Mouse (Mus musculus) liver, embryonic 14.5 days (tissue): Measurements from ENCODE around the gene Slc25a29. TPM values are rescaled to one million over a fixed set of nuclear protein-coding genes. Genes with fewer than 3 reads are reported as not detected.

ENCODE experiments used
- ATAC-seq: fragments of 200-750 bp; cut with Nextera tagmentation; 2 replicates; pipeline ENCODE4 v1.8.0; 2017; ENCODE audit warnings: moderate number of reproducible peaks, mild to moderate bottlenecking, moderate library complexity; ENCODE audit not compliant: insufficient read depth
- DNase-seq, 3 experiments: peaks; one replicate each; pipeline ENCODE4 v3.0.0-alpha.2; 2012 to 2013; ENCODE audit warnings: low read depth in 3 of 3, low spot score in 3 of 3
- H3K27ac ChIP-seq: fragments of 300-500 bp; sonication (generic); 2 replicates; pipeline ENCODE4 v1.5.1; 2014; ENCODE audit warnings: moderate library complexity, mild to moderate bottlenecking, control low read depth, inconsistent platforms
- H3K27me3 ChIP-seq: fragments of 300-500 bp; sonication (generic); 2 replicates; pipeline ENCODE4 v1.6.1; 2014; ENCODE audit warnings: mild to moderate bottlenecking, low read length, moderate library complexity; ENCODE audit not compliant: control insufficient read depth, insufficient read depth
- H3K36me3 ChIP-seq: fragments of 300-500 bp; sonication (generic); replicated peaks from 2 replicates; pipeline ENCODE4 v1.6.1; 2014; ENCODE audit warnings: low read depth; ENCODE audit not compliant: control insufficient read depth, insufficient read depth
- H3K4me1 ChIP-seq, 2 experiments: fragments of 200-500 bp in 1 of 2; fragments of 300-500 bp in 1 of 2; sonication (generic) in 1 of 2; replicated peaks; 2 replicates each; pipeline ENCODE4 v1.6.1; 2012 to 2014; ENCODE audit warnings: antibody characterized with exemption in 1 of 2, inconsistent platforms in 1 of 2, low read length in 1 of 2; ENCODE audit not compliant: control insufficient read depth in 2 of 2, insufficient read depth in 2 of 2
- H3K4me2 ChIP-seq: fragments of 300-500 bp; sonication (generic); 2 replicates; pipeline ENCODE4 v1.6.1; 2014; ENCODE audit warnings: low read depth, mild to moderate bottlenecking, control low read depth, moderate library complexity
- H3K4me3 ChIP-seq, 2 experiments: fragments of 200-500 bp in 1 of 2; fragments of 300-500 bp in 1 of 2; sonication (generic) in 1 of 2; 2 replicates each; pipeline ENCODE4 v1.5.1; 2012 to 2014; ENCODE audit warnings: low read depth in 2 of 2, low read length in 2 of 2, mild to moderate bottlenecking in 2 of 2, control low read depth in 1 of 2, inconsistent platforms in 1 of 2, moderate library complexity in 1 of 2; ENCODE audit not compliant: insufficient read depth in 1 of 2
- H3K9ac ChIP-seq: fragments of 300-500 bp; sonication (generic); replicated peaks from 2 replicates; pipeline ENCODE4 v1.6.1; 2014; ENCODE audit warnings: mild to moderate bottlenecking, control low read depth, moderate library complexity
- H3K9me3 ChIP-seq: fragments of 300-500 bp; sonication (generic); 2 replicates; pipeline ENCODE4 v1.6.1; 2016; ENCODE audit warnings: low read length, mixed read lengths; ENCODE audit not compliant: control insufficient read depth
- CTCF ChIP-seq: IDR thresholded peaks from 2 replicates; pipeline ENCODE4 v1.5.1; 2016; ENCODE audit warnings: antibody characterized with exemption, low read depth, control low read depth
- EP300 ChIP-seq: IDR thresholded peaks from 2 replicates; pipeline ENCODE4 v1.6.1; 2016; ENCODE audit warnings: antibody characterized with exemption, low read depth
- WGBS: fragments of 180-500 bp; shearing (Covaris S2); extraction: QIAGEN DNeasy Blood & Tissue Kit; methylation state at CpG from one replicate; pipeline ENCODE4 v1.1.7; 2014; ENCODE audit not compliant: insufficient replicate concordance; 5-methylcytosine and 5-hydroxymethylcytosine counted together
- microRNA counts: library from miRNA; unstranded; fragments of <30 nt; microRNA quantifications from one replicate; lab custom pipeline; 2016
- microRNA-seq: library from miRNA; unstranded; fragments of <30 nt; microRNA quantifications from one replicate; pipeline ENCODE4, GENCODE M21; 2016
- polyA plus RNA-seq, 2 experiments: library from polyadenylated mRNA; depleted of rRNA in 1 of 2; stranded (reverse) in 1 of 2; unstranded in 1 of 2; fragments of >200 nt; fragmentation: Nextera tagmentation in 1 of 2; extraction: Ambion mirVana in 1 of 2; gene quantifications; 2 replicates each; pipeline versions ENCODE4 v1.2.1 to v1.2.3; 2012 to 2014

Gene Slc25a29
- polyA plus RNA-seq, 2 experiments: 0.40 to 0.51 TPM

GRCm38 (mm10) chr12:108792152-108792545, 43.5 kb downstream of the Slc25a29 start:
- Histone ChIP-seq H3K4me2 (peak overlapping the region; percentile 88), H3K36me3 (no peaks in the 10 kb centered on the region; the same call in 1 of the 2 replicates), H3K9me3 (no peaks in the 10 kb centered on the region), H3K4me1 (peaks cover 33 to 34% of the 10 kb centered on the region in 2 experiments), H3K9ac (peak overlapping the region; percentile 74), H3K4me3 (peak overlapping the region; percentile 78 to 98), H3K27me3 (no peaks in the 10 kb centered on the region), H3K27ac (peak overlapping the region; percentile 59)
- TF ChIP-seq EP300 (peak; percentile 23), CTCF (no peak)
- peak; percentile 47 for ATAC-seq
- whole genome bisulfite sequencing: under 1% methylated on average over 52 of the region's 52 CpGs
- peak; percentile 68 to 78 (median 74) for DNase-seq

DNA sequence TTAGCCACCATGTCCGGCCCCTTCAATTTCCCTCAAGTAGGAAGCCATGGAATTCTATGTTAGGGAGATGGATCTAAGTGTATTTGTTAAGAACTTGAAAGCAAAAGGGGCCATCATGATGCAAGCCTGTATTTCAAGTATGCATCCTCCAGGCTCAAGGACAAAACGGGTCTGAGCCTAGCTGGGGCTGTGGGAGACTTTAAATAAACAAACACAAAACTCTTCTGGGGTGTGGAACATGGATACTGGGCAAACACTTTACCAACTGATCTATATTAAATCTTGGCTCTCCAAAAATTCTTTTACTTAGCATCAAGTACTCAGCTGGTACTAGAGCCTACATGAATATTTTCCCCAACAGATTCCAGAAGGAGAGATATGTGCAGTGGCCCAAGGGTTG, 48.4 kb downstream of the Slc25a29 start:
- no peaks in the 10 kb centered on the region for H3K9me3 ChIP-seq
- no peak overlapping the region for H3K4me3 ChIP-seq
- 80% methylated on average over 2 of the region's 2 CpGs for WGBS
- H3K27ac ChIP-seq: no peak overlapping the region
- no peak overlapping the region for H3K9ac ChIP-seq
- DNase-seq (no peak), ATAC-seq (no peak)
- H3K4me2 ChIP-seq: no peak overlapping the region
- TF ChIP-seq CTCF: no peak
- H3K27me3 ChIP-seq: no peaks in the 10 kb centered on the region
- H3K36me3 ChIP-seq: no peaks in the 10 kb centered on the region
- H3K4me1 ChIP-seq: peaks cover 20 to 35% of the 10 kb centered on the region in 2 experiments

DNA sequence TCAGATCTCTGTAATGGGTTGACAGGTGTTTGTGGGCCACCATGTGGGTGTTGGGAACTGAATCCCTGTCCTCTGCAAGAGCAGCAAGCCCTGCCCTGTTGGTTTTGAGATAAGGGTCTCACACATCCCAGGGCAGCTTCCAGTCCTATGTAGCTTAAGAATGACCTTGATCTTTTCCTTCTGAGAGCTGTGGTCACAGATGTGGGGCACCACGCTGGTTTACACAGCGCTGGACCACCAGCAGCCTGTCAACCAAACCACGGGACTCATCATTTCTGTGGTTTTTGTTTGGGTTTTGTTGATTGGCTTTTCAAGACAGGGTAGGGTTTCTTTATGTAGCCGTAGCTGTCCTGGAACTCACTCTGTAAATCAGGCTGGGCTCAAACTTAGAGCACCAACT, 50.5 kb downstream of the Slc25a29 start:
- no peak for ATAC-seq
- no peak for DNase-seq
- Histone ChIP-seq H3K4me3 (no peak overlapping the region), H3K9ac (no peak overlapping the region), H3K4me2 (no peak overlapping the region), H3K9me3 (no peaks in the 10 kb centered on the region), H3K4me1 (peaks cover 30 to 40% of the 10 kb centered on the region in 2 experiments), H3K27me3 (no peaks in the 10 kb centered on the region), H3K36me3 (no peaks in the 10 kb centered on the region), H3K27ac (no peak overlapping the region)
- TF ChIP-seq CTCF: no peak
- no peak for TF ChIP-seq EP300
- WGBS: 35% methylated on average over 4 of the region's 4 CpGs

DNA sequence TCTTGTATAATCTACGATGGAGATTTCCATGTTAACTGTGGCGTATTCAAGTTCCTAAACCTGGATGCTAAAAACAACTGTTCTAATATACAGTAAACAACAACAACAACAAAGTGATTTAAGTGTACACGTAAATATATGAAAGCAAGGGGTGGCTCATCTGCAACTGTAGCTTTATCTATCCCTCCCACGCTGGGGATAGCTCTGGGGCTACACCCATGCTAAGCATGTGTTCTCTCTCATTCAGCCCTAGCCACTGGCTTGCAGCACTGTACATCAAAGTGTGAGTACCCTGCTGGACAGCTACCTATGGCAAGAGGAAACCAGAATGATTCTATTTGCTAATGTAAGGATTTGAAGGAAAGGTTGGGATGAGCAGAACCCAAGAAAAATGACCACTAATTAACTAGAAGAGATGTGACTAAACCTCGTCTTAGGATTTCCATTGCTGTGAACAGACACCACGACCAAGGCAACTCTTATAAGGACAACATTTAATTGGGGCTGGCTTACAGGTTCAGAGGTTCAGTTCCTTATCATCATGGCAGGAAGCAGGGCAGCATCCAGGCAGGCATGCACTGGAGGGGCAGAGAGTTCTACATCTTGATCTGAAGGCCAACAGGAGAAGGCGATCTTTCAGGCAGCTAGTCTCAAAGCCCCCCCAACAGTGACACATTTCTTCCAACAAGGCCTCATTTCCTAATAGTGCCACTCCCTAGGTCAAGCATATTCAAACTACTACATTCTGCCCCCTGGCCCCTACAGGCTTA, 55.4 kb downstream of the Slc25a29 start:
- TF ChIP-seq CTCF: peak; percentile 22; the same call in 1 of the 2 replicates
- TF ChIP-seq EP300: peak; percentile 76
- 48% methylated on average over 7 of the region's 7 CpGs for WGBS
- DNase-seq: peak in 1 of 3 experiments; percentile 61
- Histone ChIP-seq H3K4me1 (peaks cover 24 to 31% of the 10 kb centered on the region in 2 experiments), H3K4me3 (no peak overlapping the region), H3K36me3 (no peaks in the 10 kb centered on the region; the same call in 1 of the 2 replicates), H3K9me3 (no peaks in the 10 kb centered on the region), H3K27ac (peak overlapping the region; percentile 91), H3K9ac (peak overlapping the region; percentile 41), H3K27me3 (no peaks in the 10 kb centered on the region), H3K4me2 (peak overlapping the region; percentile 55)
- ATAC-seq: peak; percentile 99

MicroRNA genes within 50 kb of the gene (microRNA counts, 519-probe panel; counts per million panel counts)
- microRNA mmu-miR-345-3p (lab: Ali Mortazavi, UCI) (69.9 counts per million), microRNA mmu-miR-345-5p (lab: Ali Mortazavi, UCI) (69.9 counts per million)

Small RNA genes lying within 50 kb of the gene (microRNA-seq; reads per million reads assigned to microRNA genes)
- 112 reads per million, percentile 48 among the genes with 10 or more reads in this experiment for gene Mir345

Other genes starting within 250 kb of the Slc25a29 start
- gene Degs2, start 133.6 kb downstream of the Slc25a29 start, polyA plus RNA-seq (2012; rRNA removed): 0.05 TPM in 1 of 2 replicates, not detected in the other
- 0.14 and 0.18 TPM in 2 replicates for gene Degs2, start 133.6 kb downstream of the Slc25a29 start, polyA plus RNA-seq (2014; fragmentation: Nextera tagmentation; extraction: Ambion mirVana)
- 8.1 and 11.8 TPM in 2 replicates for gene Yy1, start 42.9 kb downstream of the Slc25a29 start, polyA plus RNA-seq (2012; rRNA removed)
- gene Yy1, start 42.9 kb downstream of the Slc25a29 start, polyA plus RNA-seq (2014; fragmentation: Nextera tagmentation; extraction: Ambion mirVana): 7.9 and 9.1 TPM in 2 replicates
- 3.9 and 4.3 TPM in 2 replicates for gene Slc25a47, start 163 bp upstream of the Slc25a29 start, polyA plus RNA-seq (2012; rRNA removed)
- gene Slc25a47, start 163 bp upstream of the Slc25a29 start, polyA plus RNA-seq (2014; fragmentation: Nextera tagmentation; extraction: Ambion mirVana): 2.3 and 3.4 TPM in 2 replicates
- 2.6 and 3.7 TPM in 2 replicates for gene Wdr25, start 57.7 kb upstream of the Slc25a29 start, polyA plus RNA-seq (2012; rRNA removed)
- 1.2 and 2.2 TPM in 2 replicates for gene Wdr25, start 57.7 kb upstream of the Slc25a29 start, polyA plus RNA-seq (2014; fragmentation: Nextera tagmentation; extraction: Ambion mirVana)
- gene Wars, start 58.3 kb upstream of the Slc25a29 start, polyA plus RNA-seq (2012; rRNA removed): 19.1 and 19.4 TPM in 2 replicates
- 27.8 and 29.2 TPM in 2 replicates for gene Wars, start 58.3 kb upstream of the Slc25a29 start, polyA plus RNA-seq (2014; fragmentation: Nextera tagmentation; extraction: Ambion mirVana)
- 1.4 and 1.5 TPM in 2 replicates for gene Begain, start 232.3 kb upstream of the Slc25a29 start, polyA plus RNA-seq (2012; rRNA removed)
- 0.73 and 0.88 TPM in 2 replicates for gene Begain, start 232.3 kb upstream of the Slc25a29 start, polyA plus RNA-seq (2014; fragmentation: Nextera tagmentation; extraction: Ambion mirVana)